Mouse (Mus musculus) hindbrain, embryonic 13.5 days (tissue): ENCODE data around the gene Ergic2. TPM values are rescaled to one million over a fixed set of nuclear protein-coding genes. Genes with fewer than 3 reads are reported as not detected.

Experiments used
- ATAC-seq: fragments of 200-750 bp; cut with Nextera tagmentation; 2 replicates; pipeline ENCODE4 v1.8.0; 2017; ENCODE audit warnings: moderate TSS enrichment; ENCODE audit not compliant: low FRiP score
- H3K27ac ChIP-seq: fragments of 300-500 bp; sonication (generic); 2 replicates; pipeline ENCODE4 v1.5.1; 2015; ENCODE audit warnings: inconsistent platforms, mild to moderate bottlenecking, moderate library complexity
- H3K27me3 ChIP-seq: fragments of 300-500 bp; sonication (generic); 2 replicates; pipeline ENCODE4 v1.6.1; 2015; ENCODE audit warnings: mild to moderate bottlenecking, inconsistent platforms
- H3K36me3 ChIP-seq: fragments of 300-500 bp; sonication (generic); 2 replicates; pipeline ENCODE4 v1.6.1; 2015; ENCODE audit warnings: mild to moderate bottlenecking, inconsistent platforms
- H3K4me1 ChIP-seq: fragments of 300-500 bp; sonication (generic); replicated peaks from 2 replicates; pipeline ENCODE4 v1.6.1; 2015; ENCODE audit warnings: inconsistent platforms
- H3K4me2 ChIP-seq: fragments of 300-500 bp; sonication (generic); 2 replicates; pipeline ENCODE4 v1.6.1; 2015; ENCODE audit warnings: inconsistent platforms, mild to moderate bottlenecking, moderate library complexity
- H3K4me3 ChIP-seq: fragments of 300-500 bp; sonication (generic); 2 replicates; pipeline ENCODE4 v1.5.1; 2015; ENCODE audit warnings: mild to moderate bottlenecking, inconsistent platforms
- H3K9ac ChIP-seq: fragments of 300-500 bp; sonication (generic); 2 replicates; pipeline ENCODE4 v1.6.1; 2015; ENCODE audit warnings: mild to moderate bottlenecking, inconsistent platforms
- H3K9me3 ChIP-seq: fragments of 300-500 bp; sonication (generic); 2 replicates; pipeline ENCODE4 v1.6.1; 2016; ENCODE audit warnings: inconsistent platforms
- WGBS: fragments of 180-500 bp; shearing (Covaris S2); methylation state at CpG from one replicate; pipeline ENCODE4 v1.1.7; 2015; 5-methylcytosine and 5-hydroxymethylcytosine counted together
- polyA plus RNA-seq: library from polyadenylated mRNA; unstranded; fragments of >200 nt; fragmentation: Nextera tagmentation; extraction: Ambion mirVana; gene quantifications from 2 replicates; pipeline ENCODE4 v1.2.1, GENCODE M21; 2015

Gene Ergic2
- 232 and 239 TPM in 2 replicates for polyA plus RNA-seq

DNA sequence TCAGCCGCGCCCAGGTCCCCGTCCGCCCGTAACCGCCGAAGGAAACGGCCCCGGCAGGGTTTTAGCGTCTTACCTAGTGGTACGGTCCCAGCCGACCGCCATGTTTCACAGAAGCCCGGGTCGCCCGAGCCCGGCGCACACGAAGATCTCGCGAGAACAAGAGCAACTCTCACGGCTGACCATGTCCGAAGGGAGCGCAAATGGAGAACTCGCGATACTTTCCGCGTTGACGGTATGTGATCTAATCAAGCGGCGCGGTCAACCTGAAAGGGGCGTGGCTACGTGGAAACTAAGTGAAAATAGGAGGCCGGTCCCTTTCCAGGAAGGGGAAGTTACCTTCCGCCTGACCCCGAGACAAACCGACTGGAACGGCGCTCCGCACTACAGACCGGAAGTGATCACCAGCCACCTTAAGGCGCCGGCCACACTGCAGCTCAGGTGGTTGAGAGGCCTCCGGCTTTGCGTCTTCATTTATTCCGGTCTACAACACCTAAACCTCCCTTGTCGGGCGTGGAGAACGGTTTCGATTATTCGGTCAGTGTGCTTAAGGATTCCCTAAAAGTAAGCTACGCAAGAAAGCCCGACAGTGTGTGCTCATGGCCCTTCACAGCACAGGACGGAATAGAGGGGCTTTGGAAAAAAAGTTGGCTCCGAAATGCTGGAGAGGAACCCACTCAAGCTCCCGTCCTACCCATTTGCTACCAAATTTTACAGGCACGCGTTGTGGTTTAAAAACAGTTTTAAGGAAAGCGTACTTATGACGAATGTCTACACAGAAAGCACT lies at the start of gene Ergic2:
Gene Ergic2, minus strand, starts transcription at position 478 of the 784 bp plus-strand sequence.
- Histone ChIP-seq H3K4me1 (peaks cover 23% of the 10 kb centered on the region), H3K9me3 (no peaks in the 10 kb centered on the region), H3K27me3 (no peaks in the 10 kb centered on the region), H3K4me2 (peak within 1 kb of the TSS; percentile 80), H3K36me3 (no peaks in the 10 kb centered on the region), H3K9ac (peak within 1 kb of the TSS; percentile 98), H3K4me3 (peak within 1 kb of the TSS; percentile 94), H3K27ac (peak within 1 kb of the TSS; percentile 95)
- peak; percentile 99 for ATAC-seq
- under 1% methylated on average over 61 of the region's 61 CpGs for WGBS

- H3K9ac ChIP-seq, result no peak overlapping the region
- 80% methylated on average over 6 of the region's 6 CpGs for WGBS
- H3K4me3 ChIP-seq, result no peak overlapping the region
- H3K27ac ChIP-seq, result peak overlapping the region; percentile 66
- no peaks in the 10 kb centered on the region for H3K27me3 ChIP-seq
- no peak overlapping the region for H3K4me2 ChIP-seq
- peaks cover 10% of the 10 kb centered on the region for H3K4me1 ChIP-seq
- no peaks in the 10 kb centered on the region for H3K36me3 ChIP-seq
- no peaks in the 10 kb centered on the region for H3K9me3 ChIP-seq
- ATAC-seq, result peak; percentile 55; the same call in 1 of the 2 replicates
Observed at GRCm38 (mm10) chr6:148260729-148261101, 48.5 kb upstream of the Ergic2 start.

DNA sequence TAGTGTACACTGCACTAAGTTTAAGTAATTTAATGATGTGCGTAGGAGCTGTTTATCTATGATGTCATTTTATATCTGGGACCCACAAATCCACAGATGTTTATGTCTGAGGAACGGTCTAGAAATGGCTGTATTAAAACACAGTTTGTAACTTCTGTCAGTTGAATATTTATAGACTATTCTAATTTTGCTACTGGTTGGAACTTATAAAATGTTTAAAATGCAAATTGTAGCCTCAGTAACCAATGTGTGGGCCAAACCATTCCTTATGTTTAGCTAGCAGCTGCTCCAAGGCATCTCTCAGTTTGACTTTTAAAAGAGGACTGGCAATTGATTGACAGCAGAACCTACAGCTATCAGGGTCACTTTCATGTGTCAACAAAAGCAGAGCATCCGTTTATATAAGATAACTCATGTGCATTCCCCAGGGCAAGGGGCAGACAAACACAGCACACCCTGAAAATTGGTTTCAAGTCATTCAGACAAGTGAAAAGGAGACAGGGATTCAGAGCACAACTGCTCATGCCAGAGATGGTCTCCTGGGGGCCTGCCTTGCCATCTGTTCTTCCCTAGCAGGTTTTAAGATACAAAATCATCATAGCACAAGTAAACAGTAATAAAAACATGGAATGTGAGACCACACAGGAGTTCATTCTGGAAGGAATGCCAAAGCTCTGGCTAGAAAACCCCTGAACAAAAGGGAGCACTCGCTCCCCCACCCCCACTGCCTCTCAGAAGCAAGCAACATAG lies 48.0 kb upstream of the Ergic2 start:
- 38% methylated on average over 4 of the region's 4 CpGs for WGBS
- Histone ChIP-seq H3K27ac (peak overlapping the region; percentile 66), H3K36me3 (no peaks in the 10 kb centered on the region), H3K27me3 (no peaks in the 10 kb centered on the region), H3K4me3 (no peak overlapping the region), H3K9ac (no peak overlapping the region), H3K4me2 (no peak overlapping the region), H3K9me3 (no peaks in the 10 kb centered on the region), H3K4me1 (peaks cover 10% of the 10 kb centered on the region)
- ATAC-seq, result peak; percentile 88

DNA sequence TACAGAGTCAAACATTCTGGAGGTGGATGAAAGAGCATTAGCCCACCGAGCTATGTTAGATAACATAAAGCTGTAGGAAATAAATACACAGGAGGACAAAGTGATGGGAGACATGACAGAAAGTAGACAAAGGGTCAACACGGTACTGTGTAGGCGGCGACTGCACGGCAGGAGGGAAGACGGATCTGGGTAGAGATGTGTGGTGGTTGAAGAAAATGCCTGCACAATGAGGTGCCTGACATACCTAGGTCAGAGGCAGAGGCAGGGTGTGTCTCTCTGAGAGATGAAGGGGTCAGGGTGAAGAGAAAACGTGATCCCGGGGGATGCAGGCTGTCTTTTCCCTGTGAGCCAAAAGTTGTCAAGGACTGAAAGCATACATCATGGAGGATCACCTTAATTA lies 46.9 kb upstream of the Ergic2 start:
- WGBS, result 75% methylated on average over 8 of the region's 8 CpGs
- H3K27ac ChIP-seq, result no peak overlapping the region
- ATAC-seq, result no peak
- no peaks in the 10 kb centered on the region for H3K9me3 ChIP-seq
- H3K4me2 ChIP-seq, result no peak overlapping the region
- H3K27me3 ChIP-seq, result no peaks in the 10 kb centered on the region
- no peak overlapping the region for H3K9ac ChIP-seq
- peaks cover 10% of the 10 kb centered on the region for H3K4me1 ChIP-seq
- H3K4me3 ChIP-seq, result no peak overlapping the region
- no peaks in the 10 kb centered on the region for H3K36me3 ChIP-seq

- Histone ChIP-seq H3K4me2 (no peak overlapping the region), H3K36me3 (no peaks in the 10 kb centered on the region), H3K27ac (no peak overlapping the region), H3K27me3 (no peaks in the 10 kb centered on the region), H3K4me3 (no peak overlapping the region), H3K4me1 (peaks cover 17% of the 10 kb centered on the region), H3K9ac (no peak overlapping the region), H3K9me3 (no peaks in the 10 kb centered on the region)
- 90% methylated on average over 2 of the region's 2 CpGs for WGBS
- no peak for ATAC-seq
Observed at GRCm38 (mm10) chr6:148257805-148258204, 45.6 kb upstream of the Ergic2 start.

GRCm38 (mm10) chr6:148256109-148256508 lies 43.9 kb upstream of the Ergic2 start:
- Histone ChIP-seq H3K27ac (no peak overlapping the region), H3K9ac (no peak overlapping the region), H3K27me3 (no peaks in the 10 kb centered on the region), H3K4me1 (peaks cover 25% of the 10 kb centered on the region), H3K4me2 (no peak overlapping the region), H3K9me3 (no peaks in the 10 kb centered on the region), H3K36me3 (no peaks in the 10 kb centered on the region), H3K4me3 (no peak overlapping the region)
- ATAC-seq, result no peak
- 94% methylated on average over 3 of the region's 3 CpGs for WGBS

- Histone ChIP-seq H3K27ac (no peak overlapping the region), H3K36me3 (no peaks in the 10 kb centered on the region), H3K9me3 (no peaks in the 10 kb centered on the region), H3K9ac (no peak overlapping the region), H3K4me1 (peaks cover 21% of the 10 kb centered on the region), H3K4me3 (no peak overlapping the region), H3K27me3 (no peaks in the 10 kb centered on the region), H3K4me2 (no peak overlapping the region)
- 63% methylated on average over 1 of the region's 1 CpGs for WGBS
- ATAC-seq, result no peak
Observed at GRCm38 (mm10) chr6:148255395-148256053, 43.4 kb upstream of the Ergic2 start.

GRCm38 (mm10) chr6:148249221-148249620 lies 37.0 kb upstream of the Ergic2 start:
- WGBS, result 85% methylated on average over 3 of the region's 3 CpGs
- Histone ChIP-seq H3K4me2 (no peak overlapping the region), H3K4me1 (peaks cover 15% of the 10 kb centered on the region), H3K9ac (no peak overlapping the region), H3K27ac (no peak overlapping the region), H3K27me3 (no peaks in the 10 kb centered on the region), H3K4me3 (no peak overlapping the region), H3K9me3 (no peaks in the 10 kb centered on the region), H3K36me3 (no peaks in the 10 kb centered on the region; the same call in 1 of the 2 replicates)
- ATAC-seq, result no peak

DNA sequence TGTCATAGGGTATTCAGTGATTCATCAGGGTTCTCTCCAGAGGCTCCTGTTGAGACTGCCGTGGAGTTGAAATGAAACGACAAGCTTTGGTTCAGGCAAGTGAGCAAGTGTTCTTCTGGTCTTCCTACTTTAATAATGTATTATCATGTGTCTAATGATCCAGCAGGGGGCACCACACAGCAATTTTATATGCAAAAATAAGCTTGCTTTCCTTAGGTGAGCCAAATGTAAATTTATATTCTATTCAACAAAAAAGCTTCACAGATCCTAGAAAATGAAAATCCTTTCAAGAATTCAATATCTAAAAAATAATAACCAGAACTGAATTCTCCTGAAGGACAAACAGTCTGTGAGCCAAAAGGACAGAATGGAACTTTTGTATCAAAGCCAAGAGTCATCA lies 36.5 kb upstream of the Ergic2 start:
- H3K4me2 ChIP-seq, result no peak overlapping the region
- ATAC-seq, result no peak

DNA sequence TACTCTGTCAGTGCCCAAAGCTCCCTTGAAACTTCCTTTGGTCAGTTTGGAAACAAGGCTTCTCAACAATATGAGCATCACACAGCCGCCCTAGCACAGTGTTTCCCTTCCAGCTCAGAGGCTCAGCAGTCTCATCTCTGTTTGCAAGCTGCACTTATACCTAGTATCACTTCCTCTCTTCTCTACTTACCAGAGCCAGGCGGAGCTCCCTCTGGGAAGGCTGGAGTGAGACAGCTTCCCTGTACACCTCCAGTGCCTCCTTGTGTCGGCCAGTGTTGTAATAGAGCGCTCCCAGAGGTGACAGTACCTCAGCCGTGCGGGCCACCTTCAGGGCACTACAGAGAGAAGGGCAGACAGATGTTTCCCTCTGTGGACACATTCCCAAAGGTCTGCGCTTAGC lies 34.4 kb upstream of the Ergic2 start:
- no peak overlapping the region for H3K4me2 ChIP-seq
- no peaks in the 10 kb centered on the region for H3K27me3 ChIP-seq
- H3K4me1 ChIP-seq, result no peaks in the 10 kb centered on the region
- H3K27ac ChIP-seq, result no peak overlapping the region
- WGBS, result 87% methylated on average over 7 of the region's 7 CpGs
- peaks cover 3% of the 10 kb centered on the region; the same call in 1 of the 2 replicates for H3K36me3 ChIP-seq
- no peak for ATAC-seq
- H3K4me3 ChIP-seq, result no peak overlapping the region
- no peak overlapping the region for H3K9ac ChIP-seq
- no peaks in the 10 kb centered on the region for H3K9me3 ChIP-seq

More for the DNA sequence above, 36.5 kb upstream of the Ergic2 start:
- no peaks in the 10 kb centered on the region for H3K27me3 ChIP-seq
- no peak overlapping the region for H3K27ac ChIP-seq
- no peak overlapping the region for H3K9ac ChIP-seq
- no peaks in the 10 kb centered on the region for H3K9me3 ChIP-seq
- 34% methylated on average over 2 of the region's 2 CpGs for WGBS
- no peak overlapping the region for H3K4me3 ChIP-seq
- peaks cover 15% of the 10 kb centered on the region for H3K4me1 ChIP-seq
- H3K36me3 ChIP-seq, result no peaks in the 10 kb centered on the region; the same call in 1 of the 2 replicates

DNA sequence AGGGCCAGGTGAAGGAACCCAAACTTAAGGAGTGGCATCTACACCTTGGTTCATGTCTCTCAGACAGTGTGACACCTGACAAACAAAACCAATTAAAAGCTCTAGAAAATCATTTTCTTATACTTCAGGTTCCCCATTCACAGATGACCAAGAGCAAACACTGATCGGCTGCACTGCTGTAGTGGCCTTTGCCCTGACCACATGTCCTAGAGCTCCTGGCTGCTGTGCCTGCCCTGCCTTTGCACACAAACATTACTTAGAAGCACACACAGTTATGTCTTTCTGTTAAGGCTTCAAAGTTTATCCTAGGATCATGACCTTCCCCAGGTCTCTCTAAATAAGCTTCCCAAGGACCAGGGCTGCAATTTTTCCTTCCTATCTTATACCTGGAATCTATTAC lies 32.7 kb upstream of the Ergic2 start:
- Histone ChIP-seq H3K27me3 (no peaks in the 10 kb centered on the region), H3K36me3 (peaks cover 3% of the 10 kb centered on the region; the same call in 1 of the 2 replicates), H3K4me2 (no peak overlapping the region), H3K4me1 (no peaks in the 10 kb centered on the region), H3K4me3 (no peak overlapping the region), H3K9ac (no peak overlapping the region), H3K27ac (no peak overlapping the region), H3K9me3 (no peaks in the 10 kb centered on the region)
- WGBS, result 79% methylated on average over 1 of the region's 1 CpGs
- no peak for ATAC-seq

DNA sequence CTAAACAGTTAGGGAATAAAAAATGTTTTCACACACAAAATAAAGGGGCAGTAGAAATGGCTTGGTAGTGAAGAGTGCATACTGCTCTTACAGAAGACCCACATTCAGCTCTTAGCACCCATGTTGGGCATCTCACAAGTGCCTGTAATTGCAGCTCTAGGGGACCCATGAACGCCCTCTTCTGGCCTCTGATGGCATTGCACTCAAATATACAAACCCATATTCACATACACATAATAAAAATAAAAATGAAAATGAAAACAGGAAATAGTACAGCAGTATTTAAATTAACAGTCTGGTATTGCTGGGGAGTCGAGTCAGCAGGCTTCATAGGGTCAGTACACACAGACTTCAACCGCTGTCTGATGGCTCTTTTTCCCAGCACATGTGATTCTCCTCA lies 30.1 kb upstream of the Ergic2 start:
- 70% methylated on average over 3 of the region's 3 CpGs for WGBS
- H3K4me3 ChIP-seq, result no peak overlapping the region
- no peak for ATAC-seq

More for the DNA sequence above, 30.1 kb upstream of the Ergic2 start:
- H3K36me3 ChIP-seq, result peaks cover 3% of the 10 kb centered on the region; the same call in 1 of the 2 replicates
- no peaks in the 10 kb centered on the region for H3K9me3 ChIP-seq
- H3K27ac ChIP-seq, result no peak overlapping the region
- no peak overlapping the region for H3K4me2 ChIP-seq
- no peak overlapping the region for H3K9ac ChIP-seq
- H3K27me3 ChIP-seq, result no peaks in the 10 kb centered on the region
- no peaks in the 10 kb centered on the region for H3K4me1 ChIP-seq
